Mouse (Mus musculus) left cerebral cortex, postnatal 25 days (tissue): ENCODE measurements around the gene Mboat1. TPM values are rescaled to one million over a fixed set of nuclear protein-coding genes. Genes with fewer than 3 reads are reported as not detected.

Source experiments
- DNase-seq, 2 experiments: peaks; one replicate each; pipeline ENCODE4 v3.0.0; 2022; ENCODE audit warnings: low spot score in 2 of 2, mixed read lengths in 1 of 2
- intact Hi-C: fragments of 180-260 bp; cut with DNase I; formaldehyde crosslinking; loops from one replicate; pipeline ENCODE4 v1.15.1; 2025
- total RNA-seq, 2 experiments: library from RNA; stranded (reverse); gene quantifications; 2 replicates each; pipeline ENCODE4 v1.2.3; 2021

The Mboat1 gene
- total RNA-seq, 2 experiments from 2014 or later: 0.62 to 0.89 TPM

DNA sequence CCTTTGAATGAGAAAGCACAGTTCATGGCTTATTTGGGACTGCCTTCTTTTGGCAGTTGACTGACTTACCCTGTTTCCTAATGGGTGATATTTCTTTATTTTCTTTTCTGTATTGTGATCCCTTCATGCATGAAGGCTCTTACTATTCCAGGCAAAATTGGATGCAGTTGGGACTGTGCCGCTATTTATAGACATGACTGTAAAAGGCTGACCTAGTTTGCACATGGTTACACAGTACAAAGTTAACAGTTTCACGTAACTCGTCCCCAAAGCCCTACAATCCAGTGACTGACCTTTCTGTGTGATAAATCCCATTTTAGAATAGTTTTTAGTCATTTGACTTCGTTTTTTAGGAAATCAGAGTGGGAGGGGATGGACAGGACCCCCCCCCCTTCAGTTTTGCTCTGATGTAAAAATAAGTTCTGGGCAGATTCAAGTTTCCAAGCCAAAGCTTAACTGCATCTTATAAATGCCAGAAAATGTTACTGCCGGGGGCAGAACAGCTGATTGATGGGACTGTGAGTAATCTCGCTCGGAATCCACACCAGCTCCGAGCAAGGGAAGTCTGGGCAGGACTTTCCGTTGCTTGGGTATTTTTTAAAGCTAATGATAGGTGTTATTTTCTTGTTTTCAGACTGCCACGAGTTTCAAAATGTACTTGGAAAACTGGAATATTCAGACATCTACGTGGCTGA, 98.9 kb downstream of the Mboat1 start:
- intact Hi-C loops: no loop called here
- peak; percentile 20 to 69 for DNase-seq

DNA sequence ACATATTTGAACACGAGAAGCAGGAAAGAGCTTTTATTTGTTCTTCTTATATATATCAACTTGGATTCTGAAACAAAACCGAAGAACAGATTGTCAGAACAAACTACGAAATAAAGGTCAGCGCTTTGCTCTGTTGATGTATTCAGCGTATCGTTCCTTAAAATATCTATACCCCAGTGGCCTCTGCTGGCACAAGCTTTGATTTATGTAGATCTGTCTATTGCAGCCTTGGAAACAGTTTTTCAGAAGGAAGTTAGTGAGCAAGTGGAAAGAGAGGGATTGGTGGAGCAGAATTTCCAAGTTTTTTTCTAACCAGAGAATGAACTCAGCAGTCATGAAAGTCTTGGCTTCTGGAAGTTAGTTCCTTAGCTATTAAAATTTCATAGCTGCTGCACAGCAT, 103.1 kb downstream of the Mboat1 start:
- no peak for DNase-seq
- intact Hi-C loops: no loop called here

DNA sequence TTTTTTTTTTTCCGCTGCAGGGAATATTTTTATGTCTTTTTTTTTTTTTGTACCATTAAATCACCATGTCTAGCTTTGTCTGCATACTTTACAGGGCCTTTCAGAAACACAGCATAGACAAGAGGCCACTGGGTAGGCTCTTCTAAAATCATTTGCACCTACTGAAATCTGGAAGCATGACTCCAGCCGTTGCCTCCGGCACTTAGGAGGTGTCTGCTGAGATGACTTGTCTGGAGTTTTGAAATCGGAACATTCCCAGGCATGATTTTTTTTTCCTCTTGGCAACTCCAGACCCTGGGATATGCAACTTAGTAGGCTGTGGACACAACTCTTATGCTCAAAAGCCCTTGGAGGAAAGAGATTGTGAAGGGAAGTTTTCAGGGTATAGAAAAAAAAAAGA, 109.3 kb downstream of the Mboat1 start:
- DNase-seq: no peak
- intact Hi-C loops: no loop called here

DNA sequence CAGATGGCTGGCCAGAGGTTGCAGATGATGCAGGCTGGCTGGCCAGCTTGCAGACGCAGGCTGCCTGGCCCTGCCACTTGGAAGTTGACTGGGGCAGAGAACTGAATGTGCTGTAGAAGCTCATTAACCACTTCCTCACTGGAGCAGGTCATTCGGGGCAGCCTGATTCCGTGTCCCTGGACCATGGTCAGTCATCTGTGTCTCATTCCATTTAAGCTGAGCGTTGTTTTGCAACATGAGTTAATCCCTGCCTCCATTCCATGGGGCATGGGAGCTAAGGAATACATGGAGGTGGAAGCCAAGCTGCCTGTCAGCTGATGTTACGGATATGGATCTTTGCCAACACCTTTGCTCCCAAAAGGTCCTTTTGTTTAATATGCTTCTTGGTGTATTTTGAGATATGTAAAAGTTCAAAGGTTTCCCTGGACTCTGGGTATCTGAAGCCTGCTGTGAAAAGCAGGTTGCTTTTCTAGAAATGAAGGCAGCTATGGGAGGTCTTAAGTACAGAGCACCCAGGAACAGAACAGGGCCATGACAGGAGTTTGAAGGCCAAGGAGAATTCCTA, 114.1 kb downstream of the Mboat1 start:
- intact Hi-C loops: loop anchor here (10.0 kb wide), 1 partner anchor 266 kb away; the partner anchor contains the start of gene E2f3
- DNase-seq: no peak

DNA sequence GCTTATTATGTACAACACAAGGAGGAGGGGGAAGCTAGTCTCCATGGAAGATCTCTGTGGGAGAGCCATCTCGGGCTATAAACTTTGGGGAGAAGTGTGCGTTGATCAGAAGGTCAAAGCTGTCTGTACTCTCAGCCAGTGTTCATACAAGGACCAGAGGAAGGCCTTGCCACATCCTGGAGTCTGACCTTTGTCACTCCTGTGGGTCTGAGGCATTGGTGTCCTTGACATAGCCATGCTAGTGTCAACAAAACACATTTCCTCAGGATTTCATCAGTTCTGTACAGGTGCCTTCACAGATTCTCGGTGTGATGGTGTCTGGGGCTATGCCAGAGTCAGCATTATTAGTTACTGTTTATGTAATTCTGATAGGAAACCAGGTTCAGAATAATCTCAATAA, 115.1 kb downstream of the Mboat1 start:
- intact Hi-C loops: loop anchor here (10.0 kb wide), 1 partner anchor 267 kb away; the partner anchor contains the start of gene E2f3
- no peak for DNase-seq

DNA sequence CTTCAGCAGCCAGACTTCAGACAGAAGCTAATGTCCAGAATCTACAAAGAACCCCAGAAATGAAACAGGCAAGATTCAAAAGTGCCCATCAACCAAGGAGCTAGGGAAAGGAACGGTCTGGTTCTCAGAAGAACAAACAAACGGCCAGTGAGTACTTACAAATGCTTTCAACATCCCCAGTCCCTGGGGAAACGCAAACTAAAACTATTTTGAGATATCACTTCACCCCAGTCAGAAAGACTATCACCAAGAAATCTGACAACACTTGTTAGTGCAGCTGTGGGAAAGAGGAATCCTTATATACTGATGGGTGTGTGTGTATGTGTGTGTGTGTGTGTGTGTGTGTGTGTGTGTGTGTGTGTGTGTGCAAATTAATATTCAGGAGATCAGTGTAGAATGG, 116.4 kb downstream of the Mboat1 start:
- no peak for DNase-seq
- intact Hi-C loops: loop anchor here (10.0 kb wide), 1 partner anchor 268 kb away; the partner anchor contains the start of gene E2f3

DNA sequence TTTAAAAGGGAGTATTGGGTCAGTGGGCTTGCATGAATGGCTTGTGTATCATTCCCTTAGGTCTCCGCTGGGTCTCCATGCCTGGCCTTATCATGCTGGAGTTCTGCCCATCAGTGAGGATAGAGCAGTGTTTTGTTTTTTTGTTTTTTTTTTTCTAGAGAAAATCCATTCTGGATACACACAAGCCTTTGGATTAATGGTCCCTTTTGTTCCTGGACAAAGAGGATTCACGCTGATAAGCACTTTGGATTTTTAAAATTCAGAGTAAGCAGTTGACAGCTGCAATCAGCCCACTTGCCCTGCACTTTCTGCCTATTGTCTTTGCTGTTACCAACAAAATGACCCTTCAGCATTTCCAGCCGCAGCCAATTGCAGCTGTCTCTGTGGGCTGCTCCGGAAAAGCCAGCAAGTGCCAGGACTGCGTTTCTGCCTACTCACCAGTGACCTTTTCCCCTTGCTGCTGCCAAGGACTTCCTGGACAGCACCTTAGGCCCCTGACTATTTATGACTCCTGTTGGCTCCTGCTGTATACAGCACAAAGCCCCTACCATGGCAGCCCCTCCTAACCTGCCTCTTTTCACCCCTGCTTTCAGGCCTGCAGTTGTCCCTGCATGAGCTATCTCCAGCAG, 117.5 kb downstream of the Mboat1 start:
- DNase-seq: peak; percentile 12 to 33
- intact Hi-C loops: loop anchor here (10.0 kb wide), 1 partner anchor 269 kb away; the partner anchor contains the start of gene E2f3

DNA sequence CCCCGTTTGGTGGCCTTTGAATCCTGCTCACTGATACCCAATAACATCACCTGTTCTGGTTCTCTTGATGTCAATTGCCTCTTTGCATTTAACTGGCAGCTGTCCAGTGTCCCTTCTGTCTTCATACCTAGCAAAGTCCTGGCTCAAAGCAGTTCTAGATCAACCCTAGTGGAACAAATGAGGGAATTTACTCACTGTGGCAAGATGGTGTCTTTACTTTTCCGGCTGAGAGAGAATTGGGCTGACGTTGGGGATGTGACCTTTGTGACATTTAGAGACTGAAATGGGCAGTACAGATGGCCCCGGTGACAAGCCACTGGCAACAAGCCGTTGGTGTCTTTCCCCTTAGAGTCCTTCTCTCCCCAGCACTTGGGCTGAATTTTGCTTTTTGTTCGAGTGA, 118.1 kb downstream of the Mboat1 start:
- DNase-seq: no peak
- intact Hi-C loops: loop anchor here (10.0 kb wide), 1 partner anchor 270 kb away; the partner anchor contains the start of gene E2f3

DNA sequence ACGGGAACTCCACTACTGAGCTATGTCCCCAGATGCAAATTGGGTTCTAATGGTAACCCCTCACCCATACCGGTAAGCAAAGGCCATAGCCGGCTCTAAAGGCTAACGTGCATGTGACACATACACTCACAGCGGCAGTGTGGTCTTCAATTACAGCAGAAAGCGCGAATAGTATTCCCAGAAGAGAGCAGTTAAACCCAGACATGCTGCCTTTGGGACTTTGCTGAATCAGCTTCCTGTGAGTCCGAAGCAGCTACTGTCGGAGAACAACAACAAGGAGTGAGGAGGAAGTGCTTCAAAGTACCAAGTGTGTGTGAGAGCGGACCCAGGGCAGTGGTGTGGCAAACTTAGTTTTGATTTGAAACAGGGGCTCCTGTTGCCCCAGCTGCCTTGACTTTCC, 122.5 kb downstream of the Mboat1 start:
- intact Hi-C loops: loop anchor here (10.0 kb wide), 1 partner anchor 274 kb away; the partner anchor contains the start of gene E2f3
- no peak for DNase-seq

DNA sequence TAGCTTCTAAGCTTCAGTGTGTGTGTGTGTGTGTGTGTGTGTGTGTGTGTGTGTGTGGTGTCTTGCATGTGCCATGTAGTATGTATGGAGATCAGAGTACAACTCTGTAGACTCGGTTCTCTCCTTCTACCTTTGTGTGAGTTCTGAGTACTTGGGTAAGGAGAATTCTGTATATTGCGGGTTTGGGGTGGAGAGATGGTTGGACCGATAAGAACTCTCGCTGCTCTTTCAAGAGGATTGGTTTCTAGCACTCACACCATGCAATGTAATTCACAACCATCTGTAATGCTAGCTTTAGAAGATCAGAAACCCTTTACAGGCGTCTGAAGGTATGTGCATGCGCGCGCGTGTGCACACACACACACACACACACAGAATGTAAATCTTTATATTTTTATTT, 123.0 kb downstream of the Mboat1 start:
- DNase-seq: no peak
- intact Hi-C loops: loop anchor here (10.0 kb wide), 1 partner anchor 275 kb away; the partner anchor contains the start of gene E2f3

DNA sequence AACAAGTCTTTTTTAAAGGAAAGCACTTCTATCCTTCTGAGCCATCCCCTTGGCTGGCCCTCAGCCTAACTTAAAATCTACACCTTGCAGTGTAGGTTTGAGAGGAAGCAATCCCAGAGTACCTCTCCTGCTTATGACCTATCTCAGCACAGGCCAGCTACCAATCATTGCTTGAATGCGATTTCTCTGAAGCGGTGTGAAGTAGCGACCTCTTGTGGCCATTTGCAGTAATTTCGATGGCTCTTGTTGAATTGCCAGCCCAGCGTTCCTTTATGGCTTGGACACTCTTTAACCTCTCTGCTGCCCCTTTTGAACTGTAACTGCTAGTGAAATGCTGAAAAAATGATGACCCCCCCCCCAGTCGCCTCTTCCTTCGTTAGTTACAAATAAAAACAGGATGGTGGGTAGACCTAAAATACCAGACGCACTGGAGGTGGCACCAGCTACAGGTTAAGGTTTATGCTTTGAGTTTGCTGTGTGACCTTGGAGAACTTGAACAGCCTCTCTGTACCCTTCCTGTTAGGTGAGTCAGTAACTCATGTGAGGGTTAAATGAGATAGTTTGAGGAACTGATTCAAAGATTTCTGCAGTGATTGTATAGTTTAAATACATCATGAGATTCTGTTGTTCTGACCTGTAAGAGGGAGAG, 123.7 kb downstream of the Mboat1 start:
- peak; percentile 79 to 84 for DNase-seq
- intact Hi-C loops: loop anchor here (1.0 to 10.0 kb wide), 3 partner anchors 167 to 403 kb away; partner anchors contain the start of gene E2f3

DNA sequence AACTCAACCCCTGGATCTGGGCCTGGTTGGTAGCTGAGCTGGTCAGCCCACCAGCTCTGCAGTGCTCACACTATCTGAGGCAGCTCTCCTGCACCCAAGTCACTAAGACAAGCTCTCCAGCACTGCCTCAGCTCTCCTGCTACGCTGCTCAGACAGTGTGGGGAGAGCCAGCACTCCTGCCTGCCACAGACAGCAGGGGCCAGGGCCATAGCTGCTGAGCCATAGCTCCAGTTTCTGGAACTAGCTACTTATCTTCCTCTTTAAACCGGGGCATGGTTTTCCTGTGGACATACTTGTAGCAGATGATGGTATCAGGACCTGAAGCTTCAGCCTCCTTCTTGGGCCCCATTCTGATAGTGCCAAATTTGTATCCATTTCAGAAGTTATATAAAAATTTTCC, 127.4 kb downstream of the Mboat1 start:
- intact Hi-C loops: no loop called here
- DNase-seq: no peak

DNA sequence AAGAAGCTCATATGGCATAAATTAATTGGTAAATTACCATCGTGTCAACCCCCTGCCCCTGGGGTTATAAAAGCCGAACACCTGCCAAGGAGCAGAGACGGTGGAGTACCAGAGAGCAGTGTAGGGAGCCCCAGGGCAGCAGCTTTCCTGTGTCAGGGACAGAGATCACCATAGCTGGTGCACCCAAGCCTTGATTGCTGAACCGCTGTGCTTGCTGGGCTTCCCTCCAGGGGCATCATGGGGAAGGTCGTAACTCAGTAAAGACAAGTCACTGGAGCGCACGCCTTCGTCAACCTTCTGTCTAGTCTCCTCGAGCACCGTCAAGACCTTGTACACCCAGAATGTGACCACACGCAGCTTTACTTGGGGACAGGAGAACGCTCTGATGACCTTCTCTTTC, 128.0 kb downstream of the Mboat1 start:
- intact Hi-C loops: no loop called here
- no peak for DNase-seq

DNA sequence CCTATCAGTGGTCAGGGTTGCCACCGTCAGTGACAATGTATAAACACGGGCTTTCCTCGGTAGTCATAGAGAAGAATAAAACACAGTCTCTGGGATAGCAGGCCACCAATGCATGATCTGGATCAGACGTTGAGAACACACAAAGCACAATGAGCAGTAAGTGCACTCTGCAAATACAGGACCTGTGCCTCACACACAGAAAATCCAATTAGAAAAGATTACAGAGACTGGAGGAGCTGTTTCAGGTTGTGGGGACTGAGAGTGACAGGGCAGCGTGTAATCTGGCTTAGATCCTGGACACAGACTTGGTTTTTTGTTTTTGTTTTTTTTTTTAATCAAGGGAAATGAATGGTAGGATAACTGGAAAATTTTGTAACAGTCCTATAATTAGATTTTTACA, 128.5 kb downstream of the Mboat1 start:
- no peak for DNase-seq
- intact Hi-C loops: no loop called here

DNA sequence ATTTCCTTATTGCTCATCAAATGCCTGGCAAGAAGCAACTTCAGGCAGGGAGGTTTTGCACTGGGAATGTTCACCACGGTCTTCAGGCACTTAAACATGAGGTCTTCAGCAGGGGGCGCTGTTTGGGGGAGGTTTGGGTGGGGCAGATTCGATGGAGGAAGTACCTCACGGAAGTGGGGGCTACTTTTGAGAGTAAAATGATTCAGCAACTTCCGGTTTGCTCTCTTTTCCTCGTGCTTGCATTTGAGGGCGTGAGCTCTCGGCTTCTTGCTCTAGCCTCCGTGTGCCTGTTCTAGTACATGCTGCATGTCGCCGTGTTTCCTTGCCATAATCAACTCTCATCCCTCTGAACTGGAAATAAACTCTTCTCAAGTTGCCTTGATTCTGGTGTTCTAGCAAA, 129.7 kb downstream of the Mboat1 start:
- no peak for DNase-seq
- intact Hi-C loops: no loop called here

DNA sequence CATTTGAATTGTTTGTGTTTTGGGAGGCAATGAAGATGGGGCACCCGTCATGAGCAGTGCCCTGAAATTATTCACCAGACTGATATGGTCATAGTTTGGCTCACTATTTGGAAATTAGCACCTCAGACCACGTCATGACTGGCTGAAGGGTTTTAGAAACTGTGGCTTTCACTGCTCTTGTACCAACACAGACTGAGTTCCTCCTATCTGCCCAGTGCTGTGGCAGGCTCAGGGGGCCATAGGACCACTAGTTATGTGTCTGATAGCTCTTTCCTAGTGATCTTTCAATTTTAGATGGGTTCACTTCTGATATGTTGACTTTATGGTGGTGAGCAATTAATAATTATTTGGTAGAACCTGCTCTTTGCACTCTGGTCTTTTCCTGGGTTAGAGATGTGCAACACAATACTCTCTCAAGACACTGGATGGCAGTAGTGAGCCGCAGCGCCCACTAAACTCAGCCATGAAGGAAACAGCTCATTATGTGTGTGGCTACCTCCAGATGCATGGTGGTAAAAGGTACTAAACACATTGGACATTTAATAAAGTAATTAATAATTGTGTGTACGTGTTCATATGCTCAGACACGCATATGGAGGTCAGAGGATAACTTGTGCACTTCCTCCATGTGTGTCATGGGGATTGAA, 135.9 kb downstream of the Mboat1 start:
- intact Hi-C loops: loop anchor here (2.0 kb wide), 1 partner anchor 259 kb away; no protein-coding TSS in a partner anchor

More for the DNA sequence above, 135.9 kb downstream of the Mboat1 start:
- DNase-seq: peak; percentile 33 to 35
